Comparison of ENCODE assay signal across 8 mouse cellular contexts in the genomic region with DNA sequence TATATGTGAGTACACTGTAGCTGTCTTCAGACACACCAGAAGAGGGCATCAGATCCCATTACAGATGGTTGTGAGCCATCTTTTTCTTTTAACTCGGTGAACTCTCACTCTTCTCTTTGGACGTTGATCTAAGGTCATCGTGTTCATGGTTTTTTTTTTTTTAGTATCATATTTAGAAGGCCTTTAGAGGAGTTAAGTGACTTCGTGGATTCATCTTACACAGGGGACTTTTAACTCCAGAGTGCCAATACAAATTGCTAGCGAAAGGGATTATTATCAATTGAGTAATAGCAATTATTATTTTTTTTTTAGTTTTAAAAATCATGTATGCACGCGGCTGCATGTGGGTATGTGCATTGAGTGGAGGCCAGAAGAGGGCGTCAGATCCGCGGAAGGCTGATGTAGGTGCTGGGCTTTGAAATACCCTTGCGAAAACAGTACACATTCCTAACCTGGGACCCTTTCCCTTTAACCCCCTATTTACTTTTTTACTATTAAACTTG. TPM values are rescaled to one million over a fixed set of nuclear protein-coding genes. Genes with fewer than 3 reads are reported as not detected.
DNase-seq lines count a peak whose midpoint lies in the region; ATAC-seq and TF ChIP-seq lines count a peak whose summit lies in the region.

No protein-coding gene starts in this region.

- WGBS in forebrain, embryonic 12.5 days, result 5% methylated on average over 11 of the region's 11 CpGs
- 4% methylated on average over 11 of the region's 11 CpGs for WGBS in intestine, embryonic 16.5 days
- 4% methylated on average over 11 of the region's 11 CpGs for WGBS in lung, embryonic 14.5 days

- no peaks in the 10 kb centered on the region for H3K27me3 ChIP-seq in forebrain, embryonic 12.5 days
- no peaks in the 10 kb centered on the region for H3K27me3 ChIP-seq in intestine, embryonic 16.5 days (replicated peaks; ENCODE audit: control insufficient read depth, insufficient read depth, low read length)
- no peaks in the 10 kb centered on the region for H3K27me3 ChIP-seq in lung, embryonic 14.5 days (ENCODE audit: insufficient read depth, low read length)

- H3K27ac ChIP-seq in forebrain, embryonic 12.5 days, result peak overlapping the region; percentile 90
- peak overlapping the region; percentile 89 for H3K27ac ChIP-seq in intestine, embryonic 16.5 days (ENCODE audit: low read length)
- H3K27ac ChIP-seq in lung, embryonic 14.5 days (ENCODE audit: low read depth), result peak overlapping the region; percentile 83

- DNase-seq in layer of hippocampus, adult 9-11 months, result peak; percentile 30
- DNase-seq in layer of hippocampus, adult 8-10 months (ENCODE audit: low spot score in 2 of 2), result no peak
- DNase-seq in lung, embryonic 14.5 days, result no peak
- DNase-seq in right cerebral cortex, postnatal 14 days, result peak; percentile 51
- DNase-seq in frontal cortex, postnatal 25 days (ENCODE audit: low spot score in 2 of 2), result no peak

- H3K9ac ChIP-seq in forebrain, embryonic 12.5 days, result peak overlapping the region; percentile 73
- peak overlapping the region; percentile 76 for H3K9ac ChIP-seq in intestine, embryonic 16.5 days (ENCODE audit: low read depth, low read length)
- H3K9ac ChIP-seq in lung, embryonic 14.5 days, result peak overlapping the region; percentile 62

- H3K4me2 ChIP-seq in forebrain, embryonic 12.5 days, result peak overlapping the region; percentile 64
- peak overlapping the region; percentile 61 for H3K4me2 ChIP-seq in intestine, embryonic 16.5 days (ENCODE audit: low read depth, low read length)
- H3K4me2 ChIP-seq in lung, embryonic 14.5 days, result peak overlapping the region; percentile 68

- 0 out of 2 replicates have a peak, but pooled peaks cover 5% of the 10 kb centered on the region for H3K36me3 ChIP-seq in forebrain, embryonic 12.5 days (replicated peaks)
- 0 out of 2 replicates have a peak, but pooled peaks cover 1% of the 10 kb centered on the region for H3K36me3 ChIP-seq in intestine, embryonic 16.5 days (ENCODE audit: control insufficient read depth, insufficient read depth, low read length)
- peaks cover 7% of the 10 kb centered on the region; the same call in 1 of the 2 replicates for H3K36me3 ChIP-seq in lung, embryonic 14.5 days (ENCODE audit: insufficient read depth)

- TF ChIP-seq CTCF in lung, embryonic 14.5 days (IDR thresholded peaks at IDR 0.05; ENCODE audit: low read depth), result 0 out of 2 replicates have a peak, but pooled peaks have one; percentile 40

- H3K4me3 ChIP-seq in forebrain, embryonic 12.5 days (replicated peaks), result peak overlapping the region; percentile 56
- peak overlapping the region; percentile 68 for H3K4me3 ChIP-seq in intestine, embryonic 16.5 days (ENCODE audit: low read length)
- peak overlapping the region; percentile 47 for H3K4me3 ChIP-seq in lung, embryonic 14.5 days (ENCODE audit: low read depth, low read length)

- peak; percentile 41 for ATAC-seq in activated CD4-positive, CD25-positive, alpha-beta regulatory T cell, adult 4 months
- ATAC-seq in forebrain, embryonic 12.5 days (ENCODE audit: low FRiP score), result peak; percentile 85
- peak; percentile 84 for ATAC-seq in intestine, embryonic 16.5 days
- ATAC-seq in lung, embryonic 14.5 days (ENCODE audit: insufficient read depth), result peak; percentile 79

- H3K9me3 ChIP-seq in forebrain, embryonic 12.5 days, result no peaks in the 10 kb centered on the region
- no peaks in the 10 kb centered on the region for H3K9me3 ChIP-seq in intestine, embryonic 16.5 days (ENCODE audit: control insufficient read depth, low read length)
- H3K9me3 ChIP-seq in lung, embryonic 14.5 days (ENCODE audit: low read depth, low read length), result no peaks in the 10 kb centered on the region

- H3K4me1 ChIP-seq in forebrain, embryonic 12.5 days, result peaks cover 20% of the 10 kb centered on the region
- H3K4me1 ChIP-seq in intestine, embryonic 16.5 days (ENCODE audit: control insufficient read depth, insufficient read depth, low read length), result no peaks in the 10 kb centered on the region
- no peaks in the 10 kb centered on the region for H3K4me1 ChIP-seq in lung, embryonic 14.5 days (ENCODE audit: insufficient read depth)

RNA-seq across cellular contexts. Expression of a gene that starts 0.5 kb away (rescaled TPM):
- 10 to 100 TPM; 16.1 to 19.2 (median 16.6) TPM for total RNA-seq in layer of hippocampus, adult 8-10 months (2022)
- 10 to 100 TPM; 28.3 to 31.8 TPM for polyA plus RNA-seq in activated CD4-positive, CD25-positive, alpha-beta regulatory T cell, adult 4 months (2017; shearing (Covaris generic))
- 45.0 and 45.2 TPM in 2 replicates for polyA plus RNA-seq in forebrain, embryonic 12.5 days (2016; fragmentation: Nextera tagmentation; extraction: Ambion mirVana)
- polyA plus RNA-seq in intestine, embryonic 16.5 days (2015; fragmentation: Nextera tagmentation; extraction: Ambion mirVana), result 31.7 and 34.0 TPM in 2 replicates
- polyA plus RNA-seq in lung, embryonic 14.5 days (2014; fragmentation: Nextera tagmentation; extraction: Ambion mirVana), result 36.2 and 36.8 TPM in 2 replicates

RNA-seq across cellular contexts. Expression of a gene that starts 22.6 kb away (rescaled TPM):
- total RNA-seq in layer of hippocampus, adult 8-10 months (2022), result 10 to 100 TPM; 11.6 to 17.4 (median 13.2) TPM
- under 1 TPM in 1 of 2 experiments, not detected in 1; 0.15 TPM for polyA plus RNA-seq in activated CD4-positive, CD25-positive, alpha-beta regulatory T cell, adult 4 months (2017; shearing (Covaris generic))
- polyA plus RNA-seq in forebrain, embryonic 12.5 days (2016; fragmentation: Nextera tagmentation; extraction: Ambion mirVana), result 20.4 and 21.0 TPM in 2 replicates
- 2.1 and 2.3 TPM in 2 replicates for polyA plus RNA-seq in intestine, embryonic 16.5 days (2015; fragmentation: Nextera tagmentation; extraction: Ambion mirVana)
- polyA plus RNA-seq in lung, embryonic 14.5 days (2014; fragmentation: Nextera tagmentation; extraction: Ambion mirVana), result 1.1 and 2.3 TPM in 2 replicates

RNA-seq across cellular contexts. Expression of a gene that starts 22.6 kb away (rescaled TPM):
- total RNA-seq in layer of hippocampus, adult 8-10 months (2022), result 1 to 10 TPM; 4.4 to 7.6 (median 6.3) TPM
- 1 to 10 TPM; 3.8 to 4.8 TPM for polyA plus RNA-seq in activated CD4-positive, CD25-positive, alpha-beta regulatory T cell, adult 4 months (2017; shearing (Covaris generic))
- polyA plus RNA-seq in forebrain, embryonic 12.5 days (2016; fragmentation: Nextera tagmentation; extraction: Ambion mirVana), result 15.0 and 15.2 TPM in 2 replicates
- polyA plus RNA-seq in intestine, embryonic 16.5 days (2015; fragmentation: Nextera tagmentation; extraction: Ambion mirVana), result 82.7 and 96.5 TPM in 2 replicates
- 22.7 and 25.6 TPM in 2 replicates for polyA plus RNA-seq in lung, embryonic 14.5 days (2014; fragmentation: Nextera tagmentation; extraction: Ambion mirVana)

Comparison
In these comparisons a context has a peak if more than half of its experiments do, and no peak if none do; other contexts are left out.
1. DNase-seq: peak in layer of hippocampus, adult 9-11 months (single experiment) and right cerebral cortex, postnatal 14 days (single experiment); none in layer of hippocampus, adult 8-10 months (0 of 2), lung, embryonic 14.5 days (single experiment) and frontal cortex, postnatal 25 days (0 of 2).
2. Peak in every context shown above with its lines, with median percentiles within 50 percentile points of each other: ATAC-seq, H3K27ac ChIP-seq, H3K4me2 ChIP-seq, H3K4me3 ChIP-seq and H3K9ac ChIP-seq.